Mouse (Mus musculus) ES-Bruce4 (cell line): ENCODE data around the gene Slc25a39.

Source experiments
- CTCF ChIP-seq: IDR thresholded peaks from one replicate; pipeline ENCODE4 v1.8.1; 2011; ENCODE audit warnings: low read depth, low read length
- EP300 ChIP-seq: IDR thresholded peaks from 2 replicates; pipeline ENCODE4 v1.6.1; 2011; ENCODE audit warnings: low read depth, low read length; ENCODE audit not compliant: insufficient read depth
- POLR2A ChIP-seq: IDR thresholded peaks from one replicate; pipeline ENCODE4 v1.8.1; 2011; ENCODE audit warnings: low read length; ENCODE audit not compliant: insufficient read depth

DNA sequence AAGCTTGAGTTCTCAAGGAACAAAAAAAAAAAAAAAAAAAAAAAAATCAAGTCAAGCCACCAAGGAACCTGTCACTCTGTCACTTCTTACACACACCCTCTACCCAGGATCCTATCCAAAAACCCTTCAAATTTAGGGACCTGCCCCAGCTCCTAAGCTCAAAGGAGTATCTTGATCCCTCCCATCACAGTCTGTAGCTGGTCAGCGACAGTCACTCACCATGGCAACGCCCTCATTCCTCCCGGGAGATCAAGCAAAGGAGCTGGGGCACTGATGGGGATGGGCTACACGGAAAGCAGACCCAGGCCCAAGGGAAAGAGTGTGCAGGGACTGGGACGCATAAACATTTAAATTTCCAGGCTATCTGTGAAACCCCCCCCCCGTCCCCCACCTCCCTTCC, 37.0 kb upstream of the Slc25a39 start:
- TF ChIP-seq CTCF (no peak), POLR2A (no peak), EP300 (no peak)
